Mouse (Mus musculus): ENCODE measurements at regions not wholly inside any gene's neighbourhood (a gene's known extent, or its start where the extent isn't known, plus 50 kb on each side); places are given as distances from the start of the nearest gene placed in this dataset.

GRCm38 (mm10) chr2:147845256-147845655 is 201.5 kb downstream of the Foxa2 start:
- Histone ChIP-seq H3K36me3 (ENCODE audit: control insufficient read depth, insufficient read depth, low read length) (no peaks in the 10 kb centered on the region), H3K9ac (ENCODE audit: low read depth, low read length) (no peak overlapping the region), H3K27ac (ENCODE audit: low read depth, low read length) (no peak overlapping the region), H3K4me1 (ENCODE audit: control insufficient read depth, insufficient read depth, low read depth, low read length) (no peaks in the 10 kb centered on the region), H3K9me3 (ENCODE audit: control insufficient read depth, low read length) (no peaks in the 10 kb centered on the region), H3K4me2 (ENCODE audit: low read length) (no peak overlapping the region), H3K27me3 (replicated peaks; ENCODE audit: control insufficient read depth, insufficient read depth, low read length) (no peaks in the 10 kb centered on the region), H3K4me3 (ENCODE audit: low read length) (no peak overlapping the region)
- 68% methylated on average over 1 of the region's 1 CpGs for WGBS
- ATAC-seq, result no peak

GRCm38 (mm10) chr2:147840936-147841335 is 205.8 kb downstream of the Foxa2 start:
- no peak overlapping the region for H3K9ac ChIP-seq (ENCODE audit: low read depth, low read length)
- ATAC-seq, result no peak
- H3K27me3 ChIP-seq (replicated peaks; ENCODE audit: control insufficient read depth, insufficient read depth, low read length), result no peaks in the 10 kb centered on the region
- H3K4me3 ChIP-seq (ENCODE audit: low read length), result no peak overlapping the region
- 91% methylated on average over 5 of the region's 5 CpGs for WGBS
- no peaks in the 10 kb centered on the region for H3K36me3 ChIP-seq (ENCODE audit: control insufficient read depth, insufficient read depth, low read length)
- H3K9me3 ChIP-seq (ENCODE audit: control insufficient read depth, low read length), result no peaks in the 10 kb centered on the region
- H3K27ac ChIP-seq (ENCODE audit: low read depth, low read length), result no peak overlapping the region
- H3K4me2 ChIP-seq (ENCODE audit: low read length), result no peak overlapping the region
- H3K4me1 ChIP-seq (ENCODE audit: control insufficient read depth, insufficient read depth, low read depth, low read length), result no peaks in the 10 kb centered on the region

- no peak overlapping the region for H3K4me3 ChIP-seq (ENCODE audit: low read length)
- no peak for ATAC-seq
- no peaks in the 10 kb centered on the region for H3K36me3 ChIP-seq (ENCODE audit: control insufficient read depth, insufficient read depth, low read length)
- H3K4me2 ChIP-seq (ENCODE audit: low read length), result no peak overlapping the region
- H3K4me1 ChIP-seq (ENCODE audit: control insufficient read depth, insufficient read depth, low read depth, low read length), result no peaks in the 10 kb centered on the region
- no peak overlapping the region for H3K9ac ChIP-seq (ENCODE audit: low read depth, low read length)
- H3K27me3 ChIP-seq (replicated peaks; ENCODE audit: control insufficient read depth, insufficient read depth, low read length), result no peaks in the 10 kb centered on the region
- no peak overlapping the region for H3K27ac ChIP-seq (ENCODE audit: low read depth, low read length)
- 85% methylated on average over 4 of the region's 4 CpGs for WGBS
- no peaks in the 10 kb centered on the region for H3K9me3 ChIP-seq (ENCODE audit: control insufficient read depth, low read length)
These were observed 208.2 kb downstream of the Foxa2 start for GRCm38 (mm10) chr2:147838613-147839012.

- Histone ChIP-seq H3K4me3 (ENCODE audit: low read length) (no peak overlapping the region), H3K27ac (ENCODE audit: low read depth, low read length) (no peak overlapping the region), H3K9me3 (ENCODE audit: control insufficient read depth, low read length) (no peaks in the 10 kb centered on the region), H3K27me3 (replicated peaks; ENCODE audit: control insufficient read depth, insufficient read depth, low read length) (no peaks in the 10 kb centered on the region), H3K36me3 (ENCODE audit: control insufficient read depth, insufficient read depth, low read length) (no peaks in the 10 kb centered on the region), H3K4me2 (ENCODE audit: low read length) (no peak overlapping the region), H3K9ac (ENCODE audit: low read depth, low read length) (no peak overlapping the region), H3K4me1 (ENCODE audit: control insufficient read depth, insufficient read depth, low read depth, low read length) (no peaks in the 10 kb centered on the region)
- ATAC-seq, result no peak
- 6% methylated on average over 6 of the region's 6 CpGs for WGBS
These were observed 216.2 kb downstream of the Foxa2 start for GRCm38 (mm10) chr2:147830551-147830950.

- no peaks in the 10 kb centered on the region for H3K9me3 ChIP-seq (ENCODE audit: control insufficient read depth, low read length)
- no peak overlapping the region for H3K27ac ChIP-seq (ENCODE audit: low read depth, low read length)
- H3K27me3 ChIP-seq (replicated peaks; ENCODE audit: control insufficient read depth, insufficient read depth, low read length), result no peaks in the 10 kb centered on the region
- H3K36me3 ChIP-seq (ENCODE audit: control insufficient read depth, insufficient read depth, low read length), result no peaks in the 10 kb centered on the region
- WGBS, result 86% methylated on average over 3 of the region's 3 CpGs
- no peak overlapping the region for H3K9ac ChIP-seq (ENCODE audit: low read depth, low read length)
- H3K4me1 ChIP-seq (ENCODE audit: control insufficient read depth, insufficient read depth, low read depth, low read length), result no peaks in the 10 kb centered on the region
- no peak overlapping the region for H3K4me2 ChIP-seq (ENCODE audit: low read length)
- H3K4me3 ChIP-seq (ENCODE audit: low read length), result no peak overlapping the region
- no peak for ATAC-seq
These were observed 229.8 kb downstream of the Foxa2 start for GRCm38 (mm10) chr2:147816951-147817350.

- WGBS, result 86% methylated on average over 3 of the region's 3 CpGs
- H3K4me1 ChIP-seq (ENCODE audit: control insufficient read depth, insufficient read depth, low read depth, low read length), result no peaks in the 10 kb centered on the region
- H3K27me3 ChIP-seq (replicated peaks; ENCODE audit: control insufficient read depth, insufficient read depth, low read length), result no peaks in the 10 kb centered on the region; the same call in 1 of the 2 replicates
- no peaks in the 10 kb centered on the region for H3K9me3 ChIP-seq (ENCODE audit: control insufficient read depth, low read length)
- H3K9ac ChIP-seq (ENCODE audit: low read depth, low read length), result no peak overlapping the region
- no peaks in the 10 kb centered on the region for H3K36me3 ChIP-seq (ENCODE audit: control insufficient read depth, insufficient read depth, low read length)
- no peak overlapping the region for H3K27ac ChIP-seq (ENCODE audit: low read depth, low read length)
- H3K4me3 ChIP-seq (ENCODE audit: low read length), result no peak overlapping the region
- no peak for ATAC-seq
- H3K4me2 ChIP-seq (ENCODE audit: low read length), result no peak overlapping the region
These were observed 232.5 kb downstream of the Foxa2 start for GRCm38 (mm10) chr2:147814231-147814630.

- Histone ChIP-seq H3K4me1 (ENCODE audit: control insufficient read depth, insufficient read depth, low read depth, low read length) (no peaks in the 10 kb centered on the region), H3K9ac (ENCODE audit: low read depth, low read length) (no peak overlapping the region), H3K4me2 (ENCODE audit: low read length) (no peak overlapping the region), H3K4me3 (ENCODE audit: low read length) (no peak overlapping the region), H3K27me3 (replicated peaks; ENCODE audit: control insufficient read depth, insufficient read depth, low read length) (peaks cover 3% of the 10 kb centered on the region; the same call in 1 of the 2 replicates), H3K27ac (ENCODE audit: low read depth, low read length) (no peak overlapping the region), H3K9me3 (ENCODE audit: control insufficient read depth, low read length) (no peaks in the 10 kb centered on the region), H3K36me3 (ENCODE audit: control insufficient read depth, insufficient read depth, low read length) (no peaks in the 10 kb centered on the region)
- ATAC-seq, result no peak
- WGBS, result 90% methylated on average over 2 of the region's 2 CpGs
These were observed 233.3 kb downstream of the Foxa2 start for GRCm38 (mm10) chr2:147813516-147813915.

- ATAC-seq, result peak; percentile 72; the same call in 1 of the 2 replicates
- Histone ChIP-seq H3K36me3 (ENCODE audit: control insufficient read depth, insufficient read depth, low read length) (no peaks in the 10 kb centered on the region), H3K27me3 (replicated peaks; ENCODE audit: control insufficient read depth, insufficient read depth, low read length) (peaks cover 5% of the 10 kb centered on the region), H3K9me3 (ENCODE audit: control insufficient read depth, low read length) (no peaks in the 10 kb centered on the region), H3K4me1 (ENCODE audit: control insufficient read depth, insufficient read depth, low read depth, low read length) (no peaks in the 10 kb centered on the region), H3K27ac (ENCODE audit: low read depth, low read length) (no peak overlapping the region), H3K4me3 (ENCODE audit: low read length) (no peak overlapping the region), H3K4me2 (ENCODE audit: low read length) (no peak overlapping the region), H3K9ac (ENCODE audit: low read depth, low read length) (no peak overlapping the region)
- WGBS, result 52% methylated on average over 5 of the region's 5 CpGs
These were observed 238.6 kb downstream of the Foxa2 start for GRCm38 (mm10) chr2:147808036-147808675.

- Histone ChIP-seq H3K4me3 (ENCODE audit: low read length) (no peak overlapping the region), H3K4me1 (ENCODE audit: control insufficient read depth, insufficient read depth, low read depth, low read length) (no peaks in the 10 kb centered on the region), H3K36me3 (ENCODE audit: control insufficient read depth, insufficient read depth, low read length) (no peaks in the 10 kb centered on the region), H3K27ac (ENCODE audit: low read depth, low read length) (no peak overlapping the region), H3K9me3 (ENCODE audit: control insufficient read depth, low read length) (no peaks in the 10 kb centered on the region), H3K4me2 (ENCODE audit: low read length) (no peak overlapping the region), H3K27me3 (replicated peaks; ENCODE audit: control insufficient read depth, insufficient read depth, low read length) (peaks cover 2% of the 10 kb centered on the region), H3K9ac (ENCODE audit: low read depth, low read length) (no peak overlapping the region)
- no peak for ATAC-seq
- 36% methylated on average over 4 of the region's 4 CpGs for WGBS
These were observed 243.7 kb downstream of the Foxa2 start for GRCm38 (mm10) chr2:147803102-147803501.
